Mouse (Mus musculus) limb, embryonic 13.5 days (tissue): ENCODE data around the gene Gna11. TPM values are rescaled to one million over a fixed set of nuclear protein-coding genes. Genes with fewer than 3 reads are reported as not detected.
A peak's percentile ranks its signal among the peaks of the same experiment; 100 is the strongest.

ENCODE experiments used
- ATAC-seq: fragments of 200-750 bp; cut with Nextera tagmentation; 2 replicates; pipeline ENCODE4 v1.8.0; 2017; ENCODE audit warnings: low read depth, moderate number of reproducible peaks, moderate TSS enrichment; ENCODE audit not compliant: low FRiP score
- H3K27ac ChIP-seq: fragments of 300-500 bp; sonication (generic); 2 replicates; pipeline ENCODE4 v1.5.1; 2015; ENCODE audit warnings: inconsistent platforms, mild to moderate bottlenecking, moderate library complexity
- H3K27me3 ChIP-seq: fragments of 300-500 bp; sonication (generic); 2 replicates; pipeline ENCODE4 v1.6.1; 2015; ENCODE audit warnings: mild to moderate bottlenecking, inconsistent platforms
- H3K36me3 ChIP-seq: fragments of 300-500 bp; sonication (generic); 2 replicates; pipeline ENCODE4 v1.6.1; 2015; ENCODE audit warnings: inconsistent platforms, mild to moderate bottlenecking, moderate library complexity
- H3K4me1 ChIP-seq: fragments of 300-500 bp; sonication (generic); 2 replicates; pipeline ENCODE4 v1.6.1; 2015; ENCODE audit warnings: inconsistent platforms
- H3K4me2 ChIP-seq: fragments of 300-500 bp; sonication (generic); replicated peaks from 2 replicates; pipeline ENCODE4 v1.6.1; 2015; ENCODE audit warnings: inconsistent platforms, mild to moderate bottlenecking, moderate library complexity
- H3K4me3 ChIP-seq: fragments of 300-500 bp; sonication (generic); 2 replicates; pipeline ENCODE4 v1.5.1; 2015; ENCODE audit warnings: moderate library complexity, mild to moderate bottlenecking, inconsistent platforms
- H3K9ac ChIP-seq: fragments of 300-500 bp; sonication (generic); 2 replicates; pipeline ENCODE4 v1.6.1; 2015; ENCODE audit warnings: mild to moderate bottlenecking, inconsistent platforms
- H3K9me3 ChIP-seq: fragments of 300-500 bp; sonication (generic); 2 replicates; pipeline ENCODE4 v1.6.1; 2016; ENCODE audit warnings: inconsistent platforms
- WGBS: fragments of 180-500 bp; shearing (Covaris S2); methylation state at CpG from one replicate; pipeline ENCODE4 v1.1.7; 2015; 5-methylcytosine and 5-hydroxymethylcytosine counted together
- polyA plus RNA-seq: library from polyadenylated mRNA; unstranded; fragments of >200 nt; fragmentation: Nextera tagmentation; extraction: Ambion mirVana; gene quantifications from 2 replicates; pipeline ENCODE4 v1.2.1, GENCODE M21; 2015

Gene Gna11
- polyA plus RNA-seq, 1 experiment from 2014 or later = 89.9 TPM

GRCm38 (mm10) chr10:81513798-81514197, 31.2 kb downstream of the Gna11 start:
- Histone ChIP-seq H3K27me3 (peaks cover 26% of the 10 kb centered on the region), H3K9ac (no peak overlapping the region), H3K27ac (no peak overlapping the region), H3K36me3 (no peaks in the 10 kb centered on the region), H3K4me2 (no peak overlapping the region), H3K4me3 (no peak overlapping the region), H3K9me3 (no peaks in the 10 kb centered on the region), H3K4me1 (no peaks in the 10 kb centered on the region)
- WGBS = 90% methylated on average over 5 of the region's 5 CpGs
- ATAC-seq = no peak

DNA sequence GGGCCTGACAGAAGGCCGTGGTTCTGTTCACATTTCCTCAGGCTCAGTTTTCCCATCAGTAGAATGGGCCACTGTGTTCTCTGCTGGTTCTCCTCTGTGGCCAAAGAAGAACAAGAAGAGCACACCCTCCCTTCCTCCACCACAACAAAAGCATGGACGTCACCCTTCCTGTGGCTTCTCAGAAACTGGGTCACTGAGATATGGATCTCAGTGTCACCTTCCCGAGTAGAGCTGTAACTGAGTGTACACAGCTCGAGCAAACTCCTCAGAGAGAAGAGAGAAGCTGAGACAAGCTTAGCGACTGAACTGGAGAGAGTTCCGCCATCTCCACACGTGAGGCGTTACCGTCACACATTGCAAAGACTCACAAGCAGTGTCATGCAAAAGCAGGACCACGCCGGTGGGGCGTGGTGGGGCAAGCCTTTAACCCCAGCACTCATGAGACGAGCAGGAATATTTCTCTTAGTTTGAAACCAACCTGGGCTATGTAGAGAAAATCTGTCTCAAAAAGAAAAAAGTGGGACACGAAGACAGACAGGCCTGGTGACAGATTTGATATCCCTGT, 34.7 kb downstream of the Gna11 start:
- Histone ChIP-seq H3K9me3 (no peaks in the 10 kb centered on the region), H3K4me3 (no peak overlapping the region), H3K27me3 (peaks cover 22% of the 10 kb centered on the region), H3K4me2 (no peak overlapping the region), H3K36me3 (no peaks in the 10 kb centered on the region), H3K27ac (no peak overlapping the region), H3K9ac (no peak overlapping the region), H3K4me1 (no peaks in the 10 kb centered on the region)
- WGBS = 83% methylated on average over 14 of the region's 14 CpGs
- no peak for ATAC-seq

GRCm38 (mm10) chr10:81507691-81508489, 37.1 kb downstream of the Gna11 start:
- H3K27ac ChIP-seq = no peak overlapping the region
- H3K4me3 ChIP-seq = no peak overlapping the region
- H3K4me1 ChIP-seq = no peaks in the 10 kb centered on the region
- no peaks in the 10 kb centered on the region for H3K9me3 ChIP-seq
- ATAC-seq = no peak
- no peak overlapping the region for H3K9ac ChIP-seq
- no peaks in the 10 kb centered on the region for H3K36me3 ChIP-seq
- H3K27me3 ChIP-seq = peaks cover 28% of the 10 kb centered on the region
- H3K4me2 ChIP-seq = no peak overlapping the region
- 77% methylated on average over 13 of the region's 13 CpGs for WGBS

DNA sequence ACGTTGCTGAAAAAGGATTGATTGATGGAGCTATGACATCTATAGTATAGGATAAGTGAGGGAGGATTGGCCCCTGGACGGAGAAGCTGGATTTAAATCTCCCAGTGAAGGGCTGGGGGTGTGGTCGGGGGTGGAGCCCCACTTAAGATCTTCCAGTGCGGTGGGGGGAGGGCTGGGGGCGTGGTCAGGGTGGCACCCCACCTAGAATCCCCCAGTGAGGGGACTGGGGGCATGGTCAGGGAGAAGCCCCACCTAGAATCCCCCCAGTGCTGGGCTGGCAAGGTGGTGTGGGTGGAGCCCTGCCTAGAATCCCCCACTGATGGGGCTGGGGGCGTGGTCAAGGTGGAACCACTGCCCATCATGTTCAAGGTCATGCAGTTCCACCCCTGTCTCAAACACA, 37.9 kb downstream of the Gna11 start:
- 36% methylated on average over 6 of the region's 6 CpGs for WGBS
- no peak for ATAC-seq
- Histone ChIP-seq H3K4me2 (no peak overlapping the region), H3K4me1 (no peaks in the 10 kb centered on the region), H3K36me3 (no peaks in the 10 kb centered on the region), H3K9me3 (no peaks in the 10 kb centered on the region), H3K9ac (no peak overlapping the region), H3K27me3 (peaks cover 24% of the 10 kb centered on the region), H3K4me3 (no peak overlapping the region), H3K27ac (no peak overlapping the region)

DNA sequence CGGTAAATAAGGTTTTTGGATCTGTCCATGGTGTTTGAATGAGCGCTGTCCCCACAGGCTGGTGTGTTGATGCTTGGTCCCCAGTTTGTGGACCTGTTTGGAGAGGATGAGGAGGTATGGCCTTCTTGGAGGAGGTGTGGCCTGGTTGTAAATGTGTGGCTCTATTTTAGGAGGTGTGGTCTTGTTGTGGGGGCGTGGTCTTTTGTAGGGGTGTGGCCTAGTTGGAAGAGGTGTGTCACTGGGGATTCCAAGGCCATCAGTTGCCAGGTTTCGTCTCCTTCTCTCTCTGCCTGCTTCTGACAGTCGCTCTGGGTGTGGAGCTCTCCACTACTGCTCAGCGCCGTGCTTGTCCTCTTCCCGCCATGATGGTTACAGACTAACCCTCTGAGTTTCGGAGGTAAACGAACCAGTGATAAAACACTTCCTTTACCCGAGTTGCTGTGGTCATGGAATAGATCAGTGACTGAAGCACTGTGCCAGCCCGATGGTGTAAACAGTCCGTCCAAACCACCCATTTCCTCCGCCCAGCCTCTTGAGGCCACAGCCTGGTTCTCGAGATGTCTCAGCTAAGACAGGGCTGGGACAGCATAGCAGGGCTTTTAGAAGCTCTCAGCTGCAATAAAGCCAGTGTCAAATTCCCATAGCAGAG, 39.9 kb downstream of the Gna11 start:
- 65% methylated on average over 15 of the region's 15 CpGs for WGBS
- H3K27me3 ChIP-seq = peaks cover 14% of the 10 kb centered on the region
- H3K27ac ChIP-seq = no peak overlapping the region
- no peaks in the 10 kb centered on the region for H3K4me1 ChIP-seq
- no peaks in the 10 kb centered on the region for H3K36me3 ChIP-seq
- H3K9me3 ChIP-seq = no peaks in the 10 kb centered on the region
- H3K4me3 ChIP-seq = no peak overlapping the region
- ATAC-seq = no peak
- no peak overlapping the region for H3K9ac ChIP-seq
- H3K4me2 ChIP-seq = no peak overlapping the region

GRCm38 (mm10) chr10:81502658-81503057, 42.3 kb downstream of the Gna11 start:
- peak; percentile 15; the same call in 1 of the 2 replicates for ATAC-seq
- Histone ChIP-seq H3K27me3 (peaks cover 14% of the 10 kb centered on the region), H3K4me3 (peak overlapping the region; percentile 38), H3K9ac (peak overlapping the region; percentile 53; the same call in 1 of the 2 replicates), H3K36me3 (no peaks in the 10 kb centered on the region), H3K27ac (no peak overlapping the region), H3K9me3 (no peaks in the 10 kb centered on the region), H3K4me2 (peak overlapping the region; percentile 70), H3K4me1 (no peaks in the 10 kb centered on the region)
- 9% methylated on average over 36 of the region's 36 CpGs for WGBS

DNA sequence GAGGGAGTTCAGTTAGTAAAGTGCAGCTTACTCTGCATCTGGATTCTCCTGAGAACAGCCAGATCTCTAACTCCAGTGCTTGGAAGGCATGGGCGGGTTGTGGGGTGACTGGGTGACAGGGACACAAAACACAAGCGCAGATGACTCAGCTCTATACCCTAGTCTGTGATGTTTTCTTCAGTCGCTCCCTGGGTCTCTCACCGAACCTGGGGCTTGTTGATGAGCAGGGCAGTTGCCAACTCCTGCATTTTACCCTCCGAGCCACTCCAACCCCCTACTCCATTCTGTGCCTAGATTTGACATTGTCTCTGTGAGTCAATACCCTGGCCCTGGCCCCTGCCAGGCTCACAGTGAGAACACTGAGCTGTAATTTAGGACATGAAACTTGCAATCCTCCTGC, 43.1 kb downstream of the Gna11 start:
- 83% methylated on average over 5 of the region's 5 CpGs for WGBS
- H3K9ac ChIP-seq = no peak overlapping the region
- H3K27me3 ChIP-seq = peaks cover 14% of the 10 kb centered on the region
- H3K4me3 ChIP-seq = no peak overlapping the region
- no peak for ATAC-seq
- no peaks in the 10 kb centered on the region for H3K36me3 ChIP-seq
- no peak overlapping the region for H3K4me2 ChIP-seq
- no peaks in the 10 kb centered on the region for H3K4me1 ChIP-seq
- no peaks in the 10 kb centered on the region for H3K9me3 ChIP-seq
- H3K27ac ChIP-seq = no peak overlapping the region

GRCm38 (mm10) chr10:81500032-81500431, 45.0 kb downstream of the Gna11 start, which contains the start of gene S1pr4:
S1pr4 (minus strand) TSS chr10:81500132.
- peaks cover 6% of the 10 kb centered on the region for H3K4me1 ChIP-seq
- WGBS = 78% methylated on average over 3 of the region's 3 CpGs
- H3K9me3 ChIP-seq = no peaks in the 10 kb centered on the region
- H3K27ac ChIP-seq = no peak within 1 kb of the TSS
- H3K27me3 ChIP-seq = peaks cover 14% of the 10 kb centered on the region
- H3K4me3 ChIP-seq = no peak within 1 kb of the TSS
- no peak within 1 kb of the TSS for H3K4me2 ChIP-seq
- 0 out of 2 replicates have a peak within 1 kb of the TSS, but pooled peaks have one; percentile 19 for H3K9ac ChIP-seq
- no peak for ATAC-seq
- H3K36me3 ChIP-seq = no peaks in the 10 kb centered on the region

GRCm38 (mm10) chr10:81499250-81499901, 45.6 kb downstream of the Gna11 start:
- ATAC-seq = no peak
- Histone ChIP-seq H3K4me3 (no peak overlapping the region), H3K4me1 (peaks cover 12% of the 10 kb centered on the region), H3K9me3 (no peaks in the 10 kb centered on the region), H3K27me3 (peaks cover 14% of the 10 kb centered on the region), H3K36me3 (no peaks in the 10 kb centered on the region), H3K27ac (no peak overlapping the region), H3K9ac (0 out of 2 replicates have a peak overlapping the region, but pooled peaks have one; percentile 19), H3K4me2 (no peak overlapping the region)
- 76% methylated on average over 23 of the region's 23 CpGs for WGBS

- Histone ChIP-seq H3K36me3 (peaks cover under 1% of the 10 kb centered on the region; the same call in 1 of the 2 replicates), H3K9ac (0 out of 2 replicates have a peak overlapping the region, but pooled peaks have one; percentile 19), H3K27me3 (peaks cover 8% of the 10 kb centered on the region), H3K27ac (no peak overlapping the region), H3K4me3 (no peak overlapping the region), H3K4me2 (no peak overlapping the region), H3K4me1 (peaks cover 17% of the 10 kb centered on the region), H3K9me3 (no peaks in the 10 kb centered on the region)
- 85% methylated on average over 38 of the region's 38 CpGs for WGBS
- no peak for ATAC-seq
Measured at GRCm38 (mm10) chr10:81498316-81499249, 46.4 kb downstream of the Gna11 start.
